Mouse (Mus musculus) CD4-positive, CD25-positive, alpha-beta regulatory T cell, adult 2 months (primary cell): ENCODE data around the gene Olfr1496.
"Not testable (repeated sequence)": the region's sequence is repeated elsewhere in the genome, so short reads cannot be mapped to it uniquely, and the experiment has no call there.

Experiments
- DNase-seq: peaks from one replicate; pipeline ENCODE4 v3.0.0-alpha.2; 2012; ENCODE audit warnings: low read depth, low spot score

Gene Olfr1496

DNA sequence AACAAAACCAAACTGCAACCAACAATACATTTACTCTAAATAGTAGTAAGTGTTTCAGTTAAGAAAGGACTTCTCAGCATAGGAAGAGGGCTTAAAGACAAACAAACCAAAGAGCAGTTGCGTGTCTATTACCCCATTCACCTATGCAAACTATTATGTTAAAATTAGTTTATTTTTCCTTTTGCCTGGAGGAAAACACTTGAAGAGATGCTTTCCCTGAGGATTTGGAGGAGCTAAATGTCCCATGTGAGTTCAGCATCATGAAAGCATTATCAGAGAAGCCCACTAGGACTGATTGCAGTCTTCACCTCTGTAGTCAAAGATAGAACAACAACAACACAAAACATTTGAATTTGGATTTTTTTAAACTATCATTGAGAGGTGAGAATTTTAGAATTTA, at the start of gene Olfr1496:
TSS of gene Olfr1496 (plus strand) at position 301 of the 400 bp plus-strand sequence.
- DNase-seq, result no peak

DNA sequence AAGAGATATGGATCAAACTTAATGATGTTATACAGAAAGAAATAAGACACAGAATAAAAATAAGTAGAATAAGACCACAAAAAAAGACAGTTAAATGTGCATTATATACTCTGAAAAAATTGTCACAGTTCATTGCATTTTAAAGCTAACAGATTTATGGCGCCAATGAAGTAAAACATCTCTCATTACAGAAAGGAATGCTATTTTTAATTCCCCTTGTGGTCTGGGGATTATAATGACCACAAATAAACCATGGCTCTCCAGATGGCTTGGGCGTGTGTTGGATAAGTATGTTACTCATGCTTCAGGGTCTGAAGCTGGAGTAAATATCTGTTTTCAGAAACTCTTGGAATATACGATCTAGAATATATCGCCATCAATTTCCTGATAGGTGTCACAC, 38.2 kb upstream of the Olfr1496 start, which contains the start of gene Olfr1494:
TSS of gene Olfr1494 (plus strand) at position 301 of the 400 bp plus-strand sequence.
- DNase-seq, result no peak

DNA sequence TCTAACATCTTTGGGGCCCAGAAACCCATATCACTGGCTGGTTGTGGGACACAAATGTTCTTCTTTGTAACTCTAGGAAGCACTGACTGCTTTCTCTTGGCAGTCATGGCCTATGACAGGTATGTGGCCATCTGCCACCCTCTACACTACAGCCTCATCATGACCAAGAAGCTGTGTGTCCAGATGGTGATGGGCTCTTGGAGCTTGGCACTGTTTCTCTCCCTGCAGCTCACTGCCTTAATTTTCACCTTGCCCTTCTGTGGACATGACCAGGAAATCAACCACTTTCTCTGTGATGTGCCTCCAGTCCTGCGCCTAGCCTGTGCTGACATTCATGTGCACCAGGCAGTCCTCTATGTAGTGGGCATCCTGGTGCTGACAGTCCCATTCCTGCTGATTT, 28.3 kb upstream of the Olfr1496 start:
- DNase-seq, result no peak

DNA sequence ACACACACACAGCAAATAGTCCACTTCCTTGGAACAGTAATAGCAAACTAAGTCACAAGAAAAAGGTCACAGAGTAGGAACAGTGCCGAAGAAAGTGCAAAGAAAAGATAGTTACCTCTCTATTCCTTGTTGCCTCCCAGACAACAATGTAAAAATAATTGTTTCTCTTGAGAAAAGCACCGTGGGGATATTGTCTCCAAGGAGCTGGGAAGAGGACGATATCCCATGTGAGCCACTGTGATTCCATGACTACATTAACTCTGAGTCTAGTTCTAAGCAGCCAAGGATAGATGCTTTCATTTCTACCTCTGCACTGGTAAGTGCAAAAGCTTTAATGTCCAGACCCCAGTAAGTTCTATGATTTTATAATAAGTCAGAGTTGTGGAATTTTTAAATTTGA, 13.4 kb upstream of the Olfr1496 start, which contains the start of gene Olfr1495:
TSS of gene Olfr1495 (plus strand) at position 301 of the 400 bp plus-strand sequence.
- DNase-seq, result no peak

DNA sequence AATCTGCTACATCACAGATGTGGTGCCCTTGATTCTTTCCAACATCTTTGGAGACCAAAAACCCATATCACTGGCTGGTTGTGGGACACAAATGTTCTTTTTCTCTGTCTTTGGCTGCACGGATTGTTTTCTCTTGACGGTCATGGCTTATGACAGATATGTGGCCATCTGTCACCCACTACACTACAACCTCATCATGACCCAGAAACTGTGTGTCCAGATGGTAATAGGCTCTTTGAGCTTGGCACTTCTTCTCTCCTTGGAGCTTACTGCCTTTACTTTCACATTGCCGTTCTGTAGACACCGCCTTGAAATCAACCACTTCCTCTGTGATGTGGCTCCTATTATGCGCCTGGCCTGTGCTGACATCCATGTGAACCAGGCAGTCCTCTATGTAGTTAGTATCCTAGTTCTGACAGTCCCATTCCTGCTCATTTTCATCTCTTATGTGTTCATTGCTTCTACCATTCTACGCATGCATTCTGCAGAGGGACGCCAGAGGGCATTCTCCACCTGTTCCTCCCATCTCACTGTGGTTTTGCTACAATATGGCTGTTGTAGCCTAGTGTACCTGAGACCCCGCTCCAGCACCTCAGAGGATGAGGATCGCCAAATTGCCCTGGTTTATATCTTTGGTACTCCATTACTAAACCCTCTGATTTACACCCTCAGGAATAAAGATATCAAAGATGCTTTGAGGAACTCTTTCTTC, 9.0 kb upstream of the Olfr1496 start:
- no peak for DNase-seq

DNA sequence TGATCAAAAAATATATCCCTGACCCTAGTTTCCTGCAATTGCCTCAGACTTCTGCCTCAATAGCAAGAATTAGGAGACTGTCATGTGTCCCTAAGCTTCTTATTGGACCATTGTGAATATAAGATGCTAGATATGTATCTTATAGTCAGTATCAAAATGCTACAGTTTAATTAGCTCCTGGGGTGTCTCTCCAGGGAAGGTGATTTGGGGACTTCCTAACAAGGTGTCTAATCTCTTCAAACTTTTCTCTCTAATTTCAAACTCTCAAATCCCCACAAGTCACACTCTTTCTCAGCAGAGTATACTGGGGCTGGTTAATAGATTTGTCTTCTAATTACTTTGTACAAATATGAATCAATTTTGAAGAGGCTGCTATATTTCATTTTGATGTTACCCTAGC, 20.4 kb downstream of the Olfr1496 start, which contains the start of gene Olfr1497:
TSS of gene Olfr1497 (minus strand) at position 101 of the 400 bp plus-strand sequence.
- DNase-seq, result no peak

DNA sequence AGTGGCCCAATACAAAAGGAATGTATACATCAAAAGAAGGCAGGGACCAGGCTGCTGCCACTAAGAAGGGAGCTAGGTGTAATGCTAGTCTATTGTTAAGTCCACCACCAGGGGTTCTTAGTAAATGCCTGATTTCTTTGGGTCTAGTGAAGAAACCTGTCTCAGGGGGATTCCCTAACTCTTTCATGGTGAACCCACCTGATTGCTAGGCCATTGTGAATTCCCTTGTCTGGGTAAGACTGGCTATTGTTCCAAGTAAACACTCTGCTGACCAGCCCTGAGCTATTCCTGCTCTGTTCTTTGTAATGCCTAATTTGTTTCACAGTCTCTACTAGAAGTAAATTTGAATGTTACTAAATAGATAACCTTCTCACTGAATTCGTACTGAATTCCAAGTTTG, 27.8 kb downstream of the Olfr1496 start:
- not testable (repeated sequence) for DNase-seq

DNA sequence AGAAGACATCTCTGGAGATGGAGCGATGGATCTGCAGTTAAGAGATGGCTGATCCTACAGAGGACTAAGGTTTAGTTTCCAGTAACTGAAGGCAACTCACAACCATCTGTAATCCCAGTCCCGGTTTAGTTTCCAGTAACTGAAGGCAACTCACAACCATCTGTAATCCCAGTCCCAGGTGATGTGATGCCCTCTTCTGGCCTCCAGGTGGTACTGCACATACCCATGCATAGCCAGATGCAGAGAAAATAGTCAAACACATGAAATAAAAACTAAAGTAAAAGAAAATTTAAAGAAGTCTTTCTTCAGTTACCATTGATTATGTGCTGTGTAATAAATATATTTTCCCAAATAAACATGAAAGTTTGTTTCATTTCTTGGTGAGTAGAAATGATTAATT, 35.1 kb downstream of the Olfr1496 start:
- DNase-seq, result no peak

DNA sequence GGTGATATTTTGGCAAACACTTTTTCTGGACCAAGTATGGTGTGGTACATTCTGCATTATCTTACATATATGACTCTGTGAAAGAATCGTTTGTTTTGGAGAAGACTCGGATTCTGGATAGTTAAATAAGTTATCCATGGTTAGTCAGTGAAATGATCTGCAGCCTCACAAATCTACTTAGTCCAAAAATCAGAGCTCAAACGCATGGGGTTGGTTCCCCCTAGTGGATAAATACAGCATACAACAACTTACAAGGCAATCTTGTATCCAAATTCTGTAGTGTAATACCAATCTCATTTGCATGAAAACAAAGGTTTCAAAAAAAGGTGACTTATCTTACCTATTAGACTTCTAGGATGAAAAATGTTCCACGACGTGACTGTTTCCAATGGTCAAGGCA, 41.1 kb downstream of the Olfr1496 start:
- DNase-seq, result no peak

DNA sequence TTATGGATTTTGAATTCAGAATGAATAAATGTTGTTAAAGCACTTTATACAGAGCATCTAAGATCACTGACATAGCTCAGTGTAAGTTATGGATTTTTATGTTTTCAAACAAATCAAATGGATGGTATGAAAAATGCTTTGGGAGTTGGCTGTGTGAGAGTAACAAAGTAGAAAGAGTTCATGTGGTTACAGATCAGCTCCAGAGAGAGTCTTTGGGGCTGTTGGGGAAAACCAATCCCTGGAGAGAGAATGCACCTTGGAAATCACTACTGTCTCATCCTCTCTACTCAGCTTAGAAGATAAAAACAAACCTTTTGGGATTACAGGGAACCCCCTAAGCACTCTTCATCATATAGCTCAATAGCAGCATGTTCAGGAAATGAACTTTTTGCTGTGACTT, 41.7 kb downstream of the Olfr1496 start, which contains the start of gene Olfr1499:
TSS of gene Olfr1499 (minus strand) at position 101 of the 400 bp plus-strand sequence.
- no peak for DNase-seq

DNA sequence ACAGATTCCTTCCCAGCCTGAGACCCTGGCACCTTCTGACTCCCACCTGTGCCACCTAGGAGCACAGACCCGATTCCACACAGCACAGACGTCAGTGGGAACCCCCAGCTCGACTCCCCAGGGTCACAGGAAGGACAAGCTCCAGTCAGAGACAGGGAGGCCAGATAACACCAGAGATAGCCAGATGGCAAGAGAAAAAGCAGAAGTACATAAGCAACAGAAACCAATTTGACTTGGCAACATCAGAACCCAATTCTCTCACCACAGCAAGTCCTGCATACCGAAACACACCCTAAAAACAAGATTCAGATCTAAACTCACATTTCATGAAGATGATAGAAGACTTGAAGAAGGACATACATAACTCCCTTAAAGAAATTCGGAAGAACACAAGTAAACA, 43.2 kb downstream of the Olfr1496 start:
- DNase-seq, result no peak

DNA sequence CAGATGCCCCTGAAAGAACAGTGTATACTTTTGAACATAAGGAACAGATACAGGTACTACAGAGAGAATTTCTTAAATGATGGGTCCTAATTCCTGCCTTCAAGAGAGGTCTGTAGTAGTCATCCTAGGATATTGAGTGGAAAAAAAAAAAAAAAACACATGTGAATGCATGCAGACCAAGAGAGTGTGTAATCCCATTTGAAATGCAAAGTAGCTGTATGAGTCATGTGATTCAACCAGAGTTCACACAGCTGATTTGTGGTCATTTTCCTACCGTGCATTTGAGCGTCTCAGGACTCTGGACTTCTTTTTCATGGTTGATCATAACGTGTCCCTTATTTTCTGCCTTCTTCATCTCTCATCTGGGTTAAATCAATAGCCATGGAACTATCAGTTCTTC, 50.8 kb downstream of the Olfr1496 start:
- DNase-seq, result no peak

DNA sequence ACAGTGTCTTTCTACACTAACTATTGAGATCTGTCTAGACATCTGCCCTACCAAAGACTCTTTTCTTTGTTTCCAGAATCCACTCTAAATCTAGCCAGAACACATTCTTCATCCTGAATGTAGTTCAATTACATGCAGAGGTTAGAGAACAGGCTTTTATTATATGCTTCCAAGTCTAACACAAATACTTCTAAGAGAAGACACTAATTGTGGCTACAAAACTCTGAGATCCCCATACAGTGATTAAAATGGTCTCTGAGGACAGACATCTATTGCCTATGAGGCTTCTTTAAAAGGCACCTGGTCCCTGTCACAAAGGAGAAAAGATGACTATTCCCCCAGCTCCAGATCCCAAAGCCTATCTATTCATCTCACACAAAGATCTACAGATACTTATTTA, 52.7 kb downstream of the Olfr1496 start, which contains the start of gene Olfr1500:
TSS of gene Olfr1500 (minus strand) at position 101 of the 400 bp plus-strand sequence.
- DNase-seq, result no peak
